Mouse (Mus musculus): ENCODE results near the gene Psat1. TPM values are rescaled to one million over a fixed set of nuclear protein-coding genes. Genes with fewer than 3 reads are reported as not detected.

The Psat1 gene
- total and polyA plus RNA-seq, 2 experiments from 2014 or later = 20.4 to 30.6 TPM

DNA sequence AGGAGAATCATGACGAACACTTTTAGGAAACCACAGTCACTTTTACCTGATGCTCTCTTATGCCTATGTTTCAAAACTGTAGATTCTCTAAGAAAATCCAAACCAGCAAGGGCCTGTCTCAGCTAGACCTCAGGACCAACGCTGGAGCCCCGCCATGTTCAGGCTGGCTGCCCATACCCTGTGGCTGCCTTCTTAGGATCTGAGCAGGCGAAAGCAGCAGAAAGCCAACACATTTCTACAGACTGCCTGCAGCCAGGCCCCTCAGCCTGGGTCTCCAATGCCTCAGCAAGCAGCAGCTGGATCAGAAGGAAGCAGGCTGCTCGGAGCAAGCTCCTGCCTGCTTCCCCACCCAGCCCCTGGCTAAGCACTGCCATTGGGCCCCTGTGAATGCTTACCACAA is 35.7 kb downstream of the Psat1 start:
- Histone ChIP-seq H3K9ac (replicated peaks; ENCODE audit: low read depth, low read length) (no peak overlapping the region), H3K27ac (ENCODE audit: low read depth) (no peak overlapping the region), H3K9me3 (replicated peaks; ENCODE audit: control insufficient read depth, low read length) (no peaks in the 10 kb centered on the region), H3K36me3 (replicated peaks; ENCODE audit: control insufficient read depth, insufficient read depth, low read length) (peaks cover 40% of the 10 kb centered on the region; the same call in 1 of the 2 replicates), H3K4me1 (ENCODE audit: control insufficient read depth, insufficient read depth) (peaks cover 11% of the 10 kb centered on the region), H3K4me3 (ENCODE audit: low read depth, low read length) (no peak overlapping the region), H3K4me2 (ENCODE audit: low read depth, low read length) (no peak overlapping the region), H3K27me3 (ENCODE audit: control insufficient read depth, insufficient read depth, low read length) (no peaks in the 10 kb centered on the region)
- WGBS = 92% methylated on average over 5 of the region's 5 CpGs
- ATAC-seq (ENCODE audit: insufficient read depth, low read depth) = no peak
- DNase-seq (ENCODE audit: low spot score) = no peak
- TF ChIP-seq CTCF (IDR thresholded peaks at IDR 0.05; ENCODE audit: low read depth) (no peak), EP300 (IDR thresholded peaks at IDR 0.05; ENCODE audit: low read depth) (no peak)

DNA sequence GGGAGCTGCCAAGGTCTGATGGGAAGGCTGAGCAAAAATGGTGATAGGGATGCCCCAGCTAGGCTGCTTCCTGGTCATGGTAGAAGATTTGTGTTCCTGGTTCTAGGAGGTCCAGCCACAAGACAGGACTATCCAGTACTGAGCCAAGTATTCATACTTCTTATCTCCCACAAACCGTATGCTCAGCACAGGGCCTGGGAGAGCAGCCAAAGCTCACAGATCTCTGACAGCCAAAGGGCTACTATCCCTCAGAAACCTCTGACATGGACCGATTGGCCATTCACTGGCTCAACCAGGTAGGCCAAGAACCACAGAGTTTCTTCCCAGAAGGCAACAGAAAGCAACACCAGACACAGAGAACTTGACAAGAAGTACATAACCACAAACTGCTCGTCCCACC is 36.1 kb downstream of the Psat1 start:
- H3K4me2 ChIP-seq (ENCODE audit: low read depth, low read length) = no peak overlapping the region
- no peaks in the 10 kb centered on the region for H3K9me3 ChIP-seq (replicated peaks; ENCODE audit: control insufficient read depth, low read length)
- no peak overlapping the region for H3K4me3 ChIP-seq (ENCODE audit: low read depth, low read length)
- 37% methylated on average over 3 of the region's 3 CpGs for WGBS
- no peak overlapping the region for H3K27ac ChIP-seq (ENCODE audit: low read depth)
- peaks cover 11% of the 10 kb centered on the region for H3K4me1 ChIP-seq (ENCODE audit: control insufficient read depth, insufficient read depth)
- DNase-seq (ENCODE audit: low spot score) = peak; percentile 40
- H3K9ac ChIP-seq (replicated peaks; ENCODE audit: low read depth, low read length) = no peak overlapping the region
- peaks cover 43% of the 10 kb centered on the region; the same call in 1 of the 2 replicates for H3K36me3 ChIP-seq (replicated peaks; ENCODE audit: control insufficient read depth, insufficient read depth, low read length)
- peak; percentile 70 for ATAC-seq (ENCODE audit: insufficient read depth, low read depth)
- TF ChIP-seq EP300 (IDR thresholded peaks at IDR 0.05; ENCODE audit: low read depth) = no peak
- TF ChIP-seq CTCF (IDR thresholded peaks at IDR 0.05; ENCODE audit: low read depth) = no peak
- H3K27me3 ChIP-seq (ENCODE audit: control insufficient read depth, insufficient read depth, low read length) = no peaks in the 10 kb centered on the region

DNA sequence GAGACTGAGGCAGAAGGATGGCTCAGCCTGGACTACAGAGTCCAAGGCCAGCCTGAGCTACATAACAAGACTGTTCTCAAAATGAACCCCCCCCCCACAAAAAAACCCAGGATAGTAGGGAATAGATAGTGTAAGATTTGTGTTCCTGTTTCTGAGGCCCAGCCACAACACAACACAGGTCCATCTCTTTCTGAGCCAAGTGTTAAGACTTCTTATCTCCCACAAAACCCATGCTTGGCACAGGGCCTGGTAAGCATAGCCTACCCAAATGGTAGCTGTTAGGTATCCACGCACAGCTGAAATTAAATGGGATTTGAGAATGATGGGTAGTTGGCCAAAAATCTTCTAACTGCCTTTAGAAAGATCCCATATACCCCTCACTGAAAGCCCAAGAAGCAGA is 36.6 kb downstream of the Psat1 start:
- ATAC-seq (ENCODE audit: insufficient read depth, low read depth) = peak; percentile 69
- peaks cover 48% of the 10 kb centered on the region; the same call in 1 of the 2 replicates for H3K36me3 ChIP-seq (replicated peaks; ENCODE audit: control insufficient read depth, insufficient read depth, low read length)
- peak; percentile 12 for DNase-seq (ENCODE audit: low spot score)
- no peak overlapping the region for H3K4me2 ChIP-seq (ENCODE audit: low read depth, low read length)
- no peak overlapping the region for H3K4me3 ChIP-seq (ENCODE audit: low read depth, low read length)
- TF ChIP-seq EP300 (IDR thresholded peaks at IDR 0.05; ENCODE audit: low read depth) (no peak), CTCF (IDR thresholded peaks at IDR 0.05; ENCODE audit: low read depth) (no peak)
- no peak overlapping the region for H3K27ac ChIP-seq (ENCODE audit: low read depth)
- H3K27me3 ChIP-seq (ENCODE audit: control insufficient read depth, insufficient read depth, low read length) = no peaks in the 10 kb centered on the region
- WGBS = 13% methylated on average over 1 of the region's 1 CpGs
- no peak overlapping the region for H3K9ac ChIP-seq (replicated peaks; ENCODE audit: low read depth, low read length)
- peaks cover 11% of the 10 kb centered on the region for H3K4me1 ChIP-seq (ENCODE audit: control insufficient read depth, insufficient read depth)
- no peaks in the 10 kb centered on the region for H3K9me3 ChIP-seq (replicated peaks; ENCODE audit: control insufficient read depth, low read length)

DNA sequence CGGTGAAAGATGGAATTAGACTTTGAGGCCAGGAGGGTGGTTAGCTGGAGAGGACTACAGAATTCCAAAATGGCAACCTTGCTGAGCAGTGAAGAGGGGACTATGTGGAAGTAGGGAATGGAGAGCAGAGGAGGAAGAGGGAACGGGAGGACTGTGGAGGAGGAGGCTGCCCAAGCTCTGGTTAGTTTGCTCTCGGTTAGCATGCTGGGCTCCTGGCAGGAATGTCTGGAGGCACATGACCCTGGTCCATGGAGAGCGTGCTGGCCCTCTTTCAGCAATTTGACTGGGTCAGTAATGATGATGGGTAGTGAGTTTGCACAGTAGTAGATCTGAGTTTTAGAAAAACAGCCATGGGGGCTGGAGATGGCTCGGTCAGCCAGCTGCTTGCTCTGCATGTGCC is 39.1 kb downstream of the Psat1 start:
- WGBS = 75% methylated on average over 5 of the region's 5 CpGs
- no peak for DNase-seq (ENCODE audit: low spot score)
- ATAC-seq (ENCODE audit: insufficient read depth, low read depth) = no peak
- Histone ChIP-seq H3K36me3 (replicated peaks; ENCODE audit: control insufficient read depth, insufficient read depth, low read length) (peaks cover 43% of the 10 kb centered on the region; the same call in 1 of the 2 replicates), H3K27me3 (ENCODE audit: control insufficient read depth, insufficient read depth, low read length) (no peaks in the 10 kb centered on the region), H3K27ac (ENCODE audit: low read depth) (no peak overlapping the region), H3K4me3 (ENCODE audit: low read depth, low read length) (no peak overlapping the region), H3K9me3 (replicated peaks; ENCODE audit: control insufficient read depth, low read length) (no peaks in the 10 kb centered on the region), H3K4me1 (ENCODE audit: control insufficient read depth, insufficient read depth) (peaks cover 11% of the 10 kb centered on the region), H3K4me2 (ENCODE audit: low read depth, low read length) (no peak overlapping the region), H3K9ac (replicated peaks; ENCODE audit: low read depth, low read length) (no peak overlapping the region)
- TF ChIP-seq EP300 (IDR thresholded peaks at IDR 0.05; ENCODE audit: low read depth) (no peak), CTCF (IDR thresholded peaks at IDR 0.05; ENCODE audit: low read depth) (no peak)

DNA sequence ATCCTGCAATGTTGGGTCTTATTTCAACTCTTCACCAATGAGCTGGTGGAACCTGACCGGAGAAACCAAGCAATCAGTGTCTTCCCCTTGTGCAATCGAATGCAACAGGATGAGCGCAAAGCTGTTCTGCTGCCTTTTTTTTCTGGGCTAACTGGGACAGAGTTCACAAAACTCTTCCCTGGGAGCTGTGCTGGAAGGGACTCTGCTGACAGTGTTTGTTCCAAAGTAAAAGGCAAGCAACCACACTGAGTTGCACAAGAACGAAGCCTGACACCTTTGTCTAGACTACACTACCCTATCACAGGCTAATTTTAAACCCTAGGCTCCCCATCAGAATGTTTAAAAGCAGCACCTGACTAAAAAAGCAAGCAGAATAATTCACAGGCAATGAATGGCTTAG is 42.4 kb downstream of the Psat1 start:
- no peaks in the 10 kb centered on the region for H3K27me3 ChIP-seq (ENCODE audit: control insufficient read depth, insufficient read depth, low read length)
- H3K4me1 ChIP-seq (ENCODE audit: control insufficient read depth, insufficient read depth) = no peaks in the 10 kb centered on the region; the same call in 1 of the 2 replicates
- no peak overlapping the region for H3K4me3 ChIP-seq (ENCODE audit: low read depth, low read length)
- no peak overlapping the region for H3K4me2 ChIP-seq (ENCODE audit: low read depth, low read length)
- no peak overlapping the region for H3K27ac ChIP-seq (ENCODE audit: low read depth)
- no peak for TF ChIP-seq EP300 (IDR thresholded peaks at IDR 0.05; ENCODE audit: low read depth)
- no peak for TF ChIP-seq CTCF (IDR thresholded peaks at IDR 0.05; ENCODE audit: low read depth)
- peaks cover 40% of the 10 kb centered on the region; the same call in 1 of the 2 replicates for H3K36me3 ChIP-seq (replicated peaks; ENCODE audit: control insufficient read depth, insufficient read depth, low read length)
- no peak overlapping the region for H3K9ac ChIP-seq (replicated peaks; ENCODE audit: low read depth, low read length)
- DNase-seq (ENCODE audit: low spot score) = no peak
- no peak for ATAC-seq (ENCODE audit: insufficient read depth, low read depth)
- H3K9me3 ChIP-seq (replicated peaks; ENCODE audit: control insufficient read depth, low read length) = no peaks in the 10 kb centered on the region
- 77% methylated on average over 4 of the region's 4 CpGs for WGBS
